In genomic region chr4:144441582-144441981, GRCm38 (mm10) we compare ENCODE assay signal across 39 mouse cellular contexts. TPM values are rescaled to one million over a fixed set of nuclear protein-coding genes. Genes with fewer than 3 reads are reported as not detected.
"Had no signal": no experiment of that assay in that cellular context is flagged by ENCODE, and none has a peak within 500 bp of the region (broad histone marks: within the 10 kb centered on the region; RNA-seq: fewer than 3 reads in every experiment).

No protein-coding gene starts in this region.

- H3K27ac ChIP-seq: embryonic facial prominence, embryonic 10.5 days; embryonic facial prominence, embryonic 12.5 days; embryonic facial prominence, embryonic 13.5 days; embryonic facial prominence, embryonic 15.5 days; forebrain, embryonic 12.5 days; forebrain, embryonic 13.5 days; forebrain, embryonic 15.5 days; gastrocnemius, adult 2 months; heart, adult 2 months; heart, embryonic 10.5 days had no signal

- H3K4me3 ChIP-seq: embryonic facial prominence, embryonic 10.5 days; embryonic facial prominence, embryonic 12.5 days; embryonic facial prominence, embryonic 13.5 days; embryonic facial prominence, embryonic 15.5 days; erythroblast, embryonic 14.5 days; forebrain, embryonic 12.5 days; forebrain, embryonic 13.5 days; forebrain, embryonic 15.5 days; gastrocnemius, adult 2 months; heart, adult 2 months; heart, embryonic 10.5 days had no signal

- H3K36me3 ChIP-seq: embryonic facial prominence, embryonic 10.5 days; embryonic facial prominence, embryonic 12.5 days; embryonic facial prominence, embryonic 13.5 days; embryonic facial prominence, embryonic 15.5 days; forebrain, embryonic 12.5 days; forebrain, embryonic 15.5 days; heart, embryonic 10.5 days had no signal

- H3K27me3 ChIP-seq: embryonic facial prominence, embryonic 12.5 days; embryonic facial prominence, embryonic 13.5 days; embryonic facial prominence, embryonic 15.5 days; forebrain, embryonic 12.5 days; forebrain, embryonic 13.5 days; forebrain, embryonic 15.5 days had no signal

- ATAC-seq: forebrain, embryonic 13.5 days; forebrain, embryonic 14.5 days; forebrain, embryonic 15.5 days; forebrain, embryonic 16.5 days; forebrain, postnatal 0 days had no signal

- H3K4me1 ChIP-seq: embryonic facial prominence, embryonic 10.5 days; embryonic facial prominence, embryonic 12.5 days; embryonic facial prominence, embryonic 13.5 days; embryonic facial prominence, embryonic 15.5 days; forebrain, embryonic 12.5 days; forebrain, embryonic 13.5 days; forebrain, embryonic 15.5 days; heart, embryonic 10.5 days had no signal

- H3K9me3 ChIP-seq: embryonic facial prominence, embryonic 15.5 days; heart, embryonic 10.5 days had no signal

- DNase-seq: cerebellum, adult 18-20 months; cerebellum, adult 2 months; cerebellum, adult 8-10 months; cerebellum, adult 9-10 months; cerebellum, adult 9-11 months; cerebellum, postnatal 10 days; cerebellum, postnatal 14 days; cerebellum, postnatal 25 days; cerebellum, postnatal 36 days; embryo, embryonic 11 days; forebrain, postnatal 0 days; gastrocnemius, adult 2 months; gastrocnemius, postnatal 10 days; gastrocnemius, postnatal 14 days; gastrocnemius, postnatal 25 days; gastrocnemius, postnatal 36 days; heart, adult 18-20 months; heart, adult 2 months had no signal

RNA-seq across cellular contexts. Expression of gene 1700012P22Rik, which starts 3.0 kb away (rescaled TPM):
- total RNA-seq: common myeloid progenitor, adult 5-6 weeks; forebrain, postnatal 0 days; gastrocnemius, adult 18-20 months; gastrocnemius, adult 2 months; gastrocnemius, adult 8-10 months; gastrocnemius, postnatal 10 days; gastrocnemius, postnatal 14 days; gastrocnemius, postnatal 25 days; gastrocnemius, postnatal 36 days; gastrocnemius, postnatal 4 days; heart, adult 18-20 months; heart, adult 2 months; heart, adult 8-10 months had no signal
- polyA plus RNA-seq: cerebellum, adult 2 months; cortical plate, adult 2 months; embryonic facial prominence, embryonic 10.5 days; embryonic facial prominence, embryonic 11.5 days; embryonic facial prominence, embryonic 12.5 days; embryonic facial prominence, embryonic 13.5 days; embryonic facial prominence, embryonic 14.5 days; erythroblast, embryonic 14.5 days; forebrain, embryonic 11.5 days; forebrain, embryonic 12.5 days; forebrain, embryonic 13.5 days; forebrain, embryonic 14.5 days; forebrain, embryonic 15.5 days; forebrain, embryonic 16.5 days; forebrain, postnatal 0 days; frontal cortex, adult 2 months; heart, adult 2 months; heart, embryonic 10.5 days had no signal

RNA-seq across cellular contexts. Expression of gene Gm9944, which starts 11.5 kb away (rescaled TPM):
- total RNA-seq: common myeloid progenitor, adult 5-6 weeks; forebrain, postnatal 0 days; gastrocnemius, adult 18-20 months; gastrocnemius, adult 2 months; gastrocnemius, adult 8-10 months; gastrocnemius, postnatal 10 days; gastrocnemius, postnatal 14 days; gastrocnemius, postnatal 25 days; gastrocnemius, postnatal 36 days; gastrocnemius, postnatal 4 days; heart, adult 18-20 months; heart, adult 2 months; heart, adult 8-10 months had no signal
- polyA plus RNA-seq: cerebellum, adult 2 months; cortical plate, adult 2 months; embryonic facial prominence, embryonic 10.5 days; embryonic facial prominence, embryonic 11.5 days; embryonic facial prominence, embryonic 12.5 days; embryonic facial prominence, embryonic 13.5 days; embryonic facial prominence, embryonic 14.5 days; embryonic facial prominence, embryonic 15.5 days; erythroblast, embryonic 14.5 days; forebrain, embryonic 11.5 days; forebrain, embryonic 12.5 days; forebrain, embryonic 13.5 days; forebrain, embryonic 14.5 days; forebrain, embryonic 15.5 days; forebrain, embryonic 16.5 days; forebrain, postnatal 0 days; frontal cortex, adult 2 months; heart, adult 2 months; heart, embryonic 10.5 days had no signal

RNA-seq across cellular contexts. Expression of gene Aadacl3, which starts 22.0 kb away (rescaled TPM):
- total RNA-seq: common myeloid progenitor, adult 5-6 weeks; forebrain, postnatal 0 days; gastrocnemius, adult 18-20 months; gastrocnemius, adult 2 months; gastrocnemius, adult 8-10 months; gastrocnemius, postnatal 10 days; gastrocnemius, postnatal 14 days; gastrocnemius, postnatal 25 days; gastrocnemius, postnatal 36 days; gastrocnemius, postnatal 4 days; heart, adult 18-20 months; heart, adult 2 months; heart, adult 8-10 months had no signal
- polyA plus RNA-seq: cerebellum, adult 2 months; cortical plate, adult 2 months; embryonic facial prominence, embryonic 10.5 days; embryonic facial prominence, embryonic 11.5 days; embryonic facial prominence, embryonic 12.5 days; embryonic facial prominence, embryonic 13.5 days; embryonic facial prominence, embryonic 14.5 days; embryonic facial prominence, embryonic 15.5 days; erythroblast, embryonic 14.5 days; forebrain, embryonic 11.5 days; forebrain, embryonic 12.5 days; forebrain, embryonic 13.5 days; forebrain, embryonic 14.5 days; forebrain, embryonic 15.5 days; forebrain, embryonic 16.5 days; forebrain, postnatal 0 days; frontal cortex, adult 2 months; heart, adult 2 months; heart, embryonic 10.5 days had no signal

RNA-seq across cellular contexts. Expression of gene Pramef12, which starts 33.3 kb away (rescaled TPM):
- total RNA-seq: common myeloid progenitor, adult 5-6 weeks; forebrain, postnatal 0 days; gastrocnemius, adult 2 months; gastrocnemius, adult 8-10 months; gastrocnemius, postnatal 10 days; gastrocnemius, postnatal 25 days; gastrocnemius, postnatal 36 days; gastrocnemius, postnatal 4 days; heart, adult 18-20 months; heart, adult 2 months; heart, adult 8-10 months had no signal
- polyA plus RNA-seq: cerebellum, adult 2 months; cortical plate, adult 2 months; embryonic facial prominence, embryonic 11.5 days; embryonic facial prominence, embryonic 12.5 days; erythroblast, embryonic 14.5 days; forebrain, embryonic 11.5 days; forebrain, embryonic 12.5 days; forebrain, embryonic 13.5 days; forebrain, embryonic 14.5 days; forebrain, embryonic 15.5 days; forebrain, embryonic 16.5 days; forebrain, postnatal 0 days had no signal
